Mouse (Mus musculus) embryo, embryonic 10 days (tissue): ENCODE results near the gene Lrfn3.

Source experiments
- DNase-seq: peaks from one replicate; pipeline ENCODE4 v3.0.0-alpha.2; 2015; ENCODE audit warnings: low spot score

Gene Lrfn3

DNA sequence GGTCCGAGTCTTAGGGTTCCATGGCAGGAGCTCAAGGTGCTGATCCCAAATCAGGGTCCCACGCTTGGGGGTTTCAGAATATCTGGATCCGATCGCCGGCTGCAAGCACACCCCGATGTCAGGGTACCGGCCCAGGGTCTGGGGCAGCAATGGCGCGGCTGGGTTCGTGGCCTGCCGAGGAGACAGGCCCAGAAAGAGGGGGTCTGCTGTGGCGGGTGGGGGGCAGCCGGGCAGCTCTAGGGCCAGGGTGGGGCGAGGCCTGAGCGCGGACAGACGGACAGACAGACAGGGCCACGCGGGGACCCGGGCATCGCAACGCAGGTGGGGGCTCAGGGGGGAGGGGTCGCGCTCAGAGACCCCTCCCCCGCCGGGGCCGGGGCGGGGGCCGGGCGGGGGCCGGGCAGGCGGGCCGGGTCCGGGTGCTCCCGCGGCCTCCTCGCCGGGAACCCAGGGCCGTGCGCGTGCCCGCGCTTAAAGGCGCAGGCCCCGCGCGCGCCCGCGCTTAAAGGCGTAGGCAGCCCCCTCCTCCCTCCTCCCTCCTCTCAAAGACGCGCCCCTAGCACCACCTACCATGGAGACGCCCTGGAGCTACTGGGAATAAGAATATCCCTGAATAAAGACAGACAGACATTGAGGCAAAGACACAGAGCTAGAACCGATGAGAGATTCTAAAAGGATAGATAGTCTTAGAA, at the start of gene Lrfn3:
Lrfn3 (minus strand) TSS at position 121 of the 692 bp plus-strand sequence.
- peak; percentile 91 for DNase-seq

DNA sequence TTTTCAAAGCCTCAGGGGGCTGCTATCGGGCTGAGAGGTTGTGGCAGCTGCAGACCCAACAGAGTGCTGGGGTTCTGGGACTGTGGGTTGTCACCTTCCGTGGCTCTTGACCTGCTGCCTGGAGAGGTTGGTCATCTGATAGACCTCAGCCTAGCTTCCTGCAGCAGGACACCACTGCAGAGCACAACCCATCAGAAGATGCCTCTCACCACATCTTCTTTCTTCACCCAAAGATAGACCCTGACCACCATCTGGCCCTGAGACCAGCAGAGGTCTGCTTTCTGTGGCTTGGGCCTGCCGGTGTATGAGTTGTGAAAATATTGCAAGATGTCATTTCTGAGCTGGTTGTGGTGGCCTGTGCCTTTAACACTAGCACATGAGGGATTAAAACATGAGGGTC, 48.5 kb upstream of the Lrfn3 start:
- no peak for DNase-seq

DNA sequence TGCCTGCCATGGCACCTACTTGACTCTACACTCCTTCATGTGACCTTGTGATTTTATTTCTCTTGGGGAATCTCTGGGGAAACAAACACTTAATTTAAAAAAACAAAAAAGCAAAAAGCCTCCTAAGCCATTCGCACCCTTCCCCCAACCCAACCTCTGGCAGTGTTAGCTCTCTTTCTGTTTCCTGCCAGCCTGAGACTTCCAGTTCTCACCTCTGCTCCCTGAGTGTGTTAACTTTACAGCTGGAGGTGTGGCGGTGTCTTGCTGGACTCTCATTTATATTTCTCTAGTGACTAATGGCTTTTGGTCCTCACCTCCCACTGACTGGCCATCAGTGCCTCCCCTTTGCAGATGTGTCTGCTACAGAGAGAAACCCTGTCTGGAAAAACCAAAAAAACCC, 47.2 kb upstream of the Lrfn3 start:
- no peak for DNase-seq

DNA sequence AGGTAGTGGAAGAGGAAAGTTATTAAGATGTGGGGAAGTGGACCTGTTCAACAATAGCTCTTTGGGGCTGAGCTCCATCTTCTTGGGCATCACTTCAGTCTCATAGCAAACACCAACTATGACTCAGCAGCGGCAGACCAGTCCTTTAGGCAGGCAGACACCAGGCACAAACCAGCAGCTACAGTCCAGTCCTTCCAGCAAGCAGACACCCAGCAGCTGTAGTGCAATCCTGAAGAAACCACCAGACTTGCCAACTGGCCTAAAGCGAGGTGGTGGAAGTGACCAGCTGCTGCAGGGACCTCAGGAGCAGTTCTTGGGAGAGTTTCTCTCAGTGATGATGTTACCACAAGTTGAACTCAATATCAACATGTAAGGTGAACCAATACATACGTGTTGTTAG, 46.1 kb upstream of the Lrfn3 start:
- no peak for DNase-seq

DNA sequence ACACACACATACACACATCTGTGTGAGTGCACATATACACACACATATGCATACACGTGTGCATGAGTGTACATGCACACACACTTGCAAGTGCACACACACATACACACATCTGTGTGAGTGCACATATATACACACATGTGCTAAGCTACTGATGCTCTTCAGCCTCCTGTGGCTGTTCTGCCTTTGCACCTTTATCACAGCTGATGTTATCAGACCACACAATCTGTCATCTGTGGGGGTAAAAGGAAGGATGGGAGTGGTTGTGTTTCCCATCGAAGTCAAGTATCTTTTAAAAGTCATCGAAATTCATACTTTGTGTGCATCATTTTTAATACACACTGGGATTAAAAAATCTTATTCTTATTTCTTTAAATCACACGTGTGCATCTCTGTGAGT, 39.8 kb upstream of the Lrfn3 start:
- no peak for DNase-seq

DNA sequence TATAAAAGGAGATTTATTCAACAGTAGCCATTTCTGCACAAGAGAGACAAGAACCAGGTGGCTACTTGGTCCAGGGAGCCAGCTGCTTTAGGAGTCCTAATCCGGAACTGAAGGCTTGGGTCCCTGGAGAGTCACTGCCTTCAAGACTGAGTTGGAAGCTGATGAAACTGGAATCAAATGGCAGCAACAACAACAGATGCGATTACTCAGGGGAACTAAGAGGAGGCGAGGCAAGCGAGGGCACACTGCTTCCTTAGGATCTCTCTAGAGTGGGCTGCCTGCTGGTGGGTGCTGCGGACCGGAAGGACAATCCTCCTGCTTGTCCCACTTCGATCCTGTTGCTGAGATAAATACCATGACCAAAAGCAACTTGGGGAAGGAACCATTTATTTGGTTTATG, 37.1 kb upstream of the Lrfn3 start:
- peak; percentile 11 for DNase-seq

DNA sequence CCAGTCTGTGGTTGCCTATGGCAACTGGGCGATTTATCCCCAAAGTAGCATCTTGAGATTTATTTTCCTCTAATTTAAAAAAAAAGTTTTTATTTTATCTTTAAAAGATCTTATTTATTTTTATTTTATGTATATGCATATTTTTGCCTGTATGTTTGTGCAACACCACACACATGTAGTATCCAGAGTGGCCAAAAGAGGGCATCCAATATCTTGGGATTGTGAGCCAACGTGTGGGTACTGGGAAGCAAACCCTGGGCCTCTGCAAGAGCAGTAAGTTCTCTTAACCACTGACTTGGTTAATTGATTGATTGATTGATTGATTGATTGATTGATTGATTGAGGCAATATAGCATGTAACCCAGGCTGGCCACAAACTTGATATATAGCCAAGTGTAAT, 32.3 kb upstream of the Lrfn3 start:
- peak; percentile 28 for DNase-seq

DNA sequence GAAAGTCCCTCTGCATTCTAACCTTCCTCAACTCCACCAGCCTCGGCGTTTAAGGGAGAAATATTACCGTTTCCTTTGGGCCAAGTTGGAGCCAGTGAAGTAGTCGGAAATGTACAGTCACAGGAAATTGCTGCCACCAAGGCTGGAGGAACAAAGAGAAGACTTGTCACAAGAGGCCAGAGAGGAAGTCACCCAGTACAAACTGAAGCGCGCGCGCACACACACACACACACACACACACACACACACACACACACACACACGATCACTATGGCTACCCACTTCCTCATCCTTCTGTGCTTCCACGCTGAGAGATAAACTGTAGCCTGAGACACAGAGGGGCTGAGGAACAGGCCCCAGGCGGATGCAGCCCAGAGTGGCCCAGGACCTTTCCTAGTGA, 31.8 kb upstream of the Lrfn3 start:
- DNase-seq = peak; percentile 41

DNA sequence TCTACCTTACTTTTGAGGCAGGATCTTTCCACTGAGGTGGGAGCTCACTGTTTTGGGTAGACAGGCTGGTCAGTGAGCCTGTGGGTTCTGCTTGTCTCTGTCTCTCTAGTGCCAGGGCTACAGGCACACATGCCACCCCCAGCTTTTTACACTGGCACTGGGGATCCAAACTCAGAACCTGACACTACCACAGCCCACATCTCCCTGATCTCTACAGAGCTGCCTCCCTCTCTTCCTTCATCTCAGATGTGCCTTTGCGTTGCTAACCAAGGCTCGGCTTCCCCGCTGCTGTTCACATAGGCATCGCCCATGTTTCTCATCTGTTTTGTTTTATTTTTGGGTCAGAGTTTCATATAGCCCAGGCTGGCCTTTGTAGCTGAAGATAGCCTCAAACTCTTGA, 31.1 kb upstream of the Lrfn3 start:
- no peak for DNase-seq

DNA sequence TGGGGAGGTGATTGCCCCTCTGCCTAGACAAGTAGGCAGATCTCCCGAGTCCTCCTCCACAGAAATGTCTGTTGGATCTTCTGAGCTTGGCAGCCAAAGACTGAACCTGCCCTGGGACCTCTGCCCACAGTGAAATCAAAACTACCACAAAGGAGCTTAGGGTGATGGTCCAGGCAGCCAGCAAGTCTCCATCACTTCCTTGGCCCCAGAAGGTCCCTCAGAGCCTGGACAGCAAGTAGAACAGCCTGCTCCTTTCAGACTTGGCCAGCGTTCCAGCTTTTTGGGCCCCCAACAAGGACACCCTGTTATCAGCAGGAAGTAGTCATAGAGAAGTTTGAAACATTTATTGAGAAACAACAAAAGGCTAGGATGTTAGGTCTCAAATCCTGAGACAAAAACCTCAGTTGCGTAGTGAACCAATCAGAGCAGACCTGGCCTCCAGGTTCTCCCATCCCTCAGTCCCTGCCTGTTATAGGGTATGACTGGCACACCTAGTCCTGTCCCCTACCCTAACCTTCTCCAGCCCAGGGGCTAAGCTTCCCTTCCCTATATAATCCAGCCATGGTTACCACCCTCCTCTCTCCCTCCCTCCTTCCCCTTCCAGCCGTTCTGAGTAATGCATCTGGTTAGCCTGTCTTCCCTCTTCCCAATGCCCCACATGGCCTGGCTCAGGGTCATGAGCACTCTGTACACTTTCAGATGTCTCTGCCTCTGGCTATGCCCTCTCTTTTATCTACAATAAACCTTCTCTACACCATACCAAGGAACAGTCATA, 30.4 kb upstream of the Lrfn3 start:
- no peak for DNase-seq

DNA sequence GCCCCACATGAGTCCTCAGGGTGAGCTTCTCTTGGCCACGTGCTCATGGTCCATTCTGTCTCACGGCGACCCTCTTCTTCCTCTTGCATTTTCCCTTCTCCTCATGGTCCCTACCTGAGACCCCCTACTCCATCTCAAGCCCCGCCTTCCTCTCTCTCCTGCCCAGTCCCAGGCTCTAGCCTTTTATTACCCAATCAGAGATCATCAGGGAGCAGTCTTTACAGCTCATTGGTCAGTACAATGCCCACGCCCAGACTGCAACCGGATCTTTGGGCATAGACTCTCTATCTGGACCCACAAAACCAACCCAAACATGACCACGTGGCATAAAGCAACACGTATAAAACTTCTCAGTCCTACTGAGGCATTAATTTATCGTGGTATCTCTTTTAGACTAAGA, 21.5 kb upstream of the Lrfn3 start:
- DNase-seq = no peak

DNA sequence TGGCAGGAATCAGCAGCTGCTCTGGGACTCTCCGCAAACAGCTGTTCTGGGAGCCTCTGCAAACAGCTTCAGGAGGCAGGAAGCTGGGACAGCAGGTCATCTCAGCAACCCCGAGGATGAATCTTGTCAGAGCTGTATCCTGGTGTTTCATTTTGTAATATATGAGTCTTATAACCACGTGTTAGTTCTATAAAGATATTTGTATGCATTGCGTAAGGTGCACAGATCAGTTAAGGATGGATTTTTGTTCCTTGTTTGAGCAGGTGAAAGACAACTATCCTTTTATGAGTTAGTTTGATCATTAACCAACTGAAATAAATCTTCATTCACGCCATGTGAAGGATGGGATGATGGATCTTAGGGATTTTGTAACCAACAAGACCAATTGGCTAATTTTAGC, 17.5 kb upstream of the Lrfn3 start:
- no peak for DNase-seq

DNA sequence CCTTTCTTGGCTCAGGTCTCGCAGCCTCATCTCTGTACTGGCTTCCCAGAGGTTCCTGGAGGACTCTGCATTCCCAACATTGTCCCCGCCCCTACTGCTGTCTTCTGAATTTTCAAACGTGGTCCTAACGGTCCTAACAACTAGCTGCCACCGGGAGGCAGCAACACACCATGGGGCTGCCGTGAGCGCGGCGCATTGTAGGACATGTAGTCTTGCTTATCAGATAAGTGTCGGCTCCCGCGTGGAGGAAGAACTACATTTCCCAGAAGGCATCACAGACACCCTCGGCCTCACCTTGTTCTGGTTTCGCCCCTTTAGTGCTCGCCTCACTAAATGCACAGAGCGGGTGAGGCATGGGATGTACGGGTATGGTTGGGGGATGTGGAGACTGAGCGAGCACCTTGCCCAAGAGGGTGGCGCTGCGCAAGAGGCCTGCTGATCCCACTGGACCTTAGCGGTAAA, 11.0 kb upstream of the Lrfn3 start:
- DNase-seq = peak; percentile 99

DNA sequence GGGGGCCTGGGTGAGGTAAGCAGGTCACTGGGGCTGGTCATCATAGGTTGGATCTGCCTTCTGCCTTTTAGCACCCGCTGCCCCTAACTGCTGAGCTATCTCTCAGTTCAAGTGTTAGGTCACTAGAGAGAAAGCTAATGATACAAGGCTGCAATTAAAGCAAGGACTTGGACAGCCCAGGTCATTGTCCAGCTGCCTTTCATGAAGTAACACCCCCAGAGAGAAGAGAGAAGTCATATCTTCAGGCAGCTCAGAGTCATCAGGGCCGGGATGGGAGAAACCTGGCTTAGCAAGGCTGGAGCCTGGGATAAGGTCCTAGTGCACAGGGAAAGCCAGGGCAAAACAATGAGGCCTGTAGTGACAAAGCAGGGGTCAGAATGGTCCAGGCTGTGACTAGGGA, 4.9 kb upstream of the Lrfn3 start:
- DNase-seq = no peak

DNA sequence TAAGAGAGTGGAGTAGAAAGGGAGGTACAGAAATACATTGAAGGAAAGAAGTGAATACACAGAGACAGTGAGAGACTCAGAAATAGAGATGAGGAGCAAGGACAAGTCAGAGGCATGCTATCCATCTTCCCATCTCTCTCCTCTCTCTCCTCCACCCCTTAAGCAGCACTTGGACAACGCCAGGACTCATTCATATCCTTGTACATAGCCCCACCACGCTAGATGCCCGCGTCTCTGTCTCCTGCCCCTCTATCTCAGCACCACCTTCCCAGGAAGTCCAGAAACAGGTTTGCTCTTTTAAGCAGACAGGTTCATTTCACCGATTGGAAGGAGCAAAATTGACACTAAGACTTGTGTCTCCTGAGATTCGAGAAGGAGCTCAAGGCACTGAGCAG, 769 bp upstream of the Lrfn3 start:
- DNase-seq = no peak

DNA sequence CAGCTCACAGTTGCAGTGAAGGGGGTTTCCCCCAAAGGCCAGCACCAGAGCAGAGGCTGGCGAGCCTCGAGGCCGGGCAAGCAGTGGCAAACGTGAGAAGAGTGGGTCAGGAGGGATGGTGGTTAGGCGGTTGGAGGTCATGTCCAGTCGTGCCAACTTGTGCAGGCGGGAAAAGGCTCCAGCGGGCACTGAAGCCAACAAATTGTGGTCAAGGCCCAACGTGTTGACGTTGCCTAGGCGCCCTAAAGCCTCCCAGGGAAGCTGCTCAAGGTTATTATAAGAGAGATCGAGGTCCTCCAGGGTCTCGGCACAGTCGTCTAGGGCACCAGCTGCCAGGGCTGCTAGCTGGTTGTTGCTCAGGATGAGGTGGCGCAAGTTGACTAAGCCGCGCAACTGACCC, 2.5 kb downstream of the Lrfn3 start:
- DNase-seq = no peak

DNA sequence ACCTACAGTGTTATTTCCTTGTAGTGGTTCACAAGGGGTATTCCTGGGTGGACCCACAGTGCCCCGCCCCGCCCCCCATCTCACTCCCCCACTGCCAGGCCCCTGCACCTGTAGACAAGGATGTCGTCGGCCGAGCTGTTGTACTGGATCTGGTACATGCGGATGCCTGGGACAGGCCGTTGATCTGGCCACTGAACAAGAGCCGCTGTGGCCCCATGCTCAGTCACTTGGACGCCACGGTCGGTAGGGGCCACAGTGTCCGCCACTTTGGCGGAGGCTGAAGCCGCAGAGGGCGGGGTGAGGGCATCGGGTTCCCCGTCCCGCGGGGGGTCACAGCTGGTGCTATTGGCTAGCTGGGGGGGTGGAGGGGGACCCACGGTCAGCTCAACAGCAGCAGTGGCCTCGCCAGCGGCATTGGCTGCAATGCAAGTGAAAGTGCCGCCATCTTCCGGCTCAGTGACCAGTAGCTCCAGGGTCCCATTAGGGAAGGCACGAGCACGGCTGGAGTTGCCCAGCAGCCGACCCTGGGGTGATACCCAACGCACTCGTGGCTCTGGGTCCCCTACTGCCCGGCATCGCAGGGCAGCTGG, 3.2 kb downstream of the Lrfn3 start:
- DNase-seq = no peak

DNA sequence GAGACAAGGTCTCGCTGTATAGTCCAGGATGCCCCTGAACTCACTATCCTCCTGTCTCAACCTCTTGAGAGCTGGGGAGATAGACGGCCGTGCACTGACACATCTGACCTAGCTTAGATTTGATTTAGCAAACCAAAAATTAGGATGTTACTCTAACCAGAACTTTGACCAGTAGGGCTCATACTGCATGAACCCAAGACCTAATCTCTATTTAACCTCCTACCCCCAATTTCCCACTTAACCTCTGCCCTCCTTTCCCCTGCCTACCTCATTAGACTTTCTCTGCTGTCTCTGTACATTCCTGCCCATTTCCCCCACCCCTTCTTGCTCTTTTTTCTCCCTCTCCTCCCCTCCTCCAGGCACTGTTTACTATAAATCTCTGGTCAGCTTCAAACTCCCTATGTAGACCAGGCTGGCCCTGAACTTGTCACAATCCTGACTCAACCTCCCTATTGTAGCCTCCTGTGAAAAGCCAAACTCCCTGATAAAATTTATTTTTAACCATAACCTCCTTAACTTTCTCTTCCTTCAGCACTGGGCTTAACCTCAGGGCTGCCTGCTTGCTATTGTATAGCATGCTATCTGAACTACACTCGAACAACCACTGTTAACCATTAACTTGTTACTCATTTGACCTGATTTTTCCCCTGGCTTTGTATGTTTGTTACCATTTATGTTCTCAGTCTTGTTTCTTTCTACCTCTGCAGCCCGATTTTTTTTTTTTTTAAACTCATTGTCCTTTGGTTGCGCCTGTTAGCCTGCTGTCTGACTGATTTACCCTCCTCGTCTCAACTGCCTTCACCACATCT, 4.0 kb downstream of the Lrfn3 start:
- DNase-seq = no peak

DNA sequence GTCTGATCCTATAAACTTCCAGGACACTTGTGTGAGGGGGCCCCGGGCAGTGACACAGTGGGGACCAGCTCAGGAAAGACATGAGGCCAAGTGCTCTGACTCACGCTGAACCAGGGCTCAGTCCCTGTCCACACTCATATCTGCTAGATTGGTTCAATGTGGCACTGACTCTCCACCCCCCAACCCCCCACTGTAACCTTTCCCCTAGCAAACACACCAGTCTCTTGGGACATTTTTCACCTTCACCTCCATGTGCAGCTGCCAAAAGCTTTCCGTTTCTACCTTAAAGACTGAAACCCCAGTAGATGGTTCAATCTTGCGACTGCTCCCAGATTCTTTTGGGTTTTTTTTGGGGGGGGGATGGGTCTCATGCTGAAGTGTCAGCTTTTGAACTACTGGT, 8.5 kb downstream of the Lrfn3 start:
- DNase-seq = no peak

DNA sequence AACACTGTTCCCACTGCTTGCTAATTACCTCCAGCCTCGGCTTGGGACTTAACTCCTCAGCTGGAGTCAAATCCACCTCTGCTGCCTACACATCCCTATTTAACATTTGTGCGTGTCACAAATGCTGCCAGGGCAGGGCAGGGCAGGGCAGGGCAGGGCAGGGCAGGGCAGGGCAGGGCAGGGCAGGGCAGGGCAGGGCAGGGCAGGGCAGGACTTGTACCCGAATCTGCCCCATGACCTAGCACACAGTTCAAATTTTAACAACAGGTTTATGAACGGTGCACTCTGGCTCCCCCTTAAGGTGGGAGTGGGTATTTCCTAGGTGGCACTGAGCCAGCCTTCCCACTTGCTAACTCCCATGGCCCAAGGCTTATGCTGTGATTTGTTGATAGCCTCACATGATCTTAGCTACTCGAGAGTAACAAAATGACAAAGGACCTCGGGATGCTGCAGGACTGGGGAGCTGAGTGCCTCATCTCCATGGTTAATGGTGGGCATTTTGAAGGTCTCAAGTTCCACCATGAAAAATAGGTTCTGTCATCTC, 9.2 kb downstream of the Lrfn3 start:
- DNase-seq = peak; percentile 75

DNA sequence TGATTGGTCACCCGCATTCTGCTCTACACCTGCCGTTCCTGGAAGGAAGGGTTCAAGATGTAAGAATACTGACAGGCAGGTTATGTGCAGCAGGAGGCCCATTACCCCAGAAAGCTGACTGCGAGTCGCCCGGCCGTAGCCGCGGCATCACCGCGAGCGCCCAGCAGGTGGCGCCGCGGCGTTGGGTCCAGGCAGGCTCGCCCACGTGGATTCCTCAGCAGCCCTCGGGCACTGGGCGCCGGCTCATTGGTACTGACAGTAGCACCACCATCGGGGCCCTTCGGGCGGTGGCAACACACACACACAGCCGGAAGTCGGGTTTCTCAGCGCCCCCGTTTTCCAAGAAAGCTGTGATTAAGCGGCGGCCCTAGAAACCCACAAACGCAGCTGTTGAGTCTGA, 14.7 kb downstream of the Lrfn3 start:
- peak; percentile 75 for DNase-seq
